Mouse (Mus musculus): ENCODE results near the gene Nbeal1. TPM values are rescaled to one million over a fixed set of nuclear protein-coding genes. Genes with fewer than 3 reads are reported as not detected.
A peak's percentile ranks its signal among the peaks of the same experiment; 100 is the strongest.

Nbeal1 gene
- total and polyA plus RNA-seq, 2 experiments from 2014 or later, result 6.5 to 19.8 TPM

DNA sequence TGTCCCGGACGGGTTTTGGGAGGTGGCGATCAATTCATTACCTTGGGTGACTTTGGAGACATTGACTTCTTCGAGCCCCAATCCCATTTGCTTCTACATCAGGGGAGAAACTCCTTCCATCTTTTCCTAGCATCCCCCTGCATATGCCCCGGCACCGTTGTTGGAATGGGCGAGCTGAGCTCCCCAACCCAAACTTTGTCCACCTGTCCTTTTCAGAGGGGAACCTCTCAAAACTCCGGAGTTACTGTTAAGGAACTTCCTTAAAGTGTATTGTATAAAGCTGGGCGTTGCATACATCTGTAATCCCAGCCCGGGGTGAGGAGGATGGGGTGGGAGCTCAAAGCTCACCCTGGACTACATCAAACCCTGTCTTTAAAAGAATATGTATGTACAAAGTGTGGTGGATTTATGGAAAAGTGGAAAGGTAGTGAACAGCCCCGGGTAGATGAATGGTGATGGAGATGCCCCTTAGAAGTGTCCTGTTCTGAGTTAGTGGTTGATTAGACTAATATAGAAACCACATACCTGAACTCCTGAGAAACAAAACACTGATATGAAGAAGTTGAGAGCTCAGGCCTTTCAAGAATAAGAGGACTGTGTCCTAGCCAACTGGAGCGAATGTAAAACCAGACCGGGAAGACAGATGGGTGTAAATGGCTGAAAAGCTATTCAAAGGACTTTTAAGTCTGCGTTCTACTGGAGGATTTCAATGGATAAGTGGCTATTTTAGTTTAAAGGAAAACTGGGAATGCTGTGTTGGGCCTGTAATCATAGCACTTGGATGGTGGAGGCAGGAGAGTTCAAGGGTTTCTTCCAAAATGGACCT is 163.4 kb downstream of the Nbeal1 start:
- WGBS, result 10% methylated on average over 14 of the region's 14 CpGs
- ATAC-seq (ENCODE audit: insufficient read depth, low read depth), result peak; percentile 1; the same call in 1 of the 2 replicates

DNA sequence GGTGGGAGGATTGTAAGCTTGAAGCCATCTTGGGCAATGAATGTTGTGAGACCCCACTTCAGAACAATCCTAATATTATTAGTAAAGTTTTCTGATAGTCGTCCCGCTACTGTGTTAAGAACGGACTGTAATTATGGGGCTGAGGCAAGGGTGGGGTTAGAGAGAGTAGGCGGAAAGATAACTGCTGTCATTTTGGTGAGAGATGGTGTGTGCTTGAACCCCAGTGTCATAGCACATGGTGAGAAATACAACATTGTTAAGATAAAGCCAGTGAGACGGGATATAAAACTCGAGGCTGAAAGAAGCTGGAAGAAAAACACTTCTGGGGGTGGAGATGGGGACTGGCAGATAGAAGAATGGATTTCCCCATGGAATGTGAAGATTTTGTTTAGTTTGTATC is 164.3 kb downstream of the Nbeal1 start:
- H3K4me2 ChIP-seq (ENCODE audit: low read depth, low read length), result no peak overlapping the region
- DNase-seq (ENCODE audit: low spot score) (no peak), ATAC-seq (ENCODE audit: insufficient read depth, low read depth) (no peak)
- H3K36me3 ChIP-seq (replicated peaks; ENCODE audit: control insufficient read depth, insufficient read depth, low read length), result peaks cover 3% of the 10 kb centered on the region; the same call in 1 of the 2 replicates
- peaks cover 6% of the 10 kb centered on the region; the same call in 1 of the 2 replicates for H3K4me1 ChIP-seq (ENCODE audit: control insufficient read depth, insufficient read depth)
- H3K27me3 ChIP-seq (ENCODE audit: control insufficient read depth, insufficient read depth, low read length), result no peaks in the 10 kb centered on the region
- H3K27ac ChIP-seq (ENCODE audit: low read depth), result no peak overlapping the region
- no peak overlapping the region for H3K4me3 ChIP-seq (ENCODE audit: low read depth, low read length)
- H3K9ac ChIP-seq (replicated peaks; ENCODE audit: low read depth, low read length), result no peak overlapping the region
- TF ChIP-seq CTCF (IDR thresholded peaks at IDR 0.05; ENCODE audit: low read depth) (no peak), EP300 (IDR thresholded peaks at IDR 0.05; ENCODE audit: low read depth) (no peak)
- WGBS, result 57% methylated on average over 6 of the region's 6 CpGs
- H3K9me3 ChIP-seq (replicated peaks; ENCODE audit: control insufficient read depth, low read length), result peaks cover 6% of the 10 kb centered on the region

More for the DNA sequence above, 163.4 kb downstream of the Nbeal1 start:
- TF ChIP-seq CTCF (IDR thresholded peaks at IDR 0.05; ENCODE audit: low read depth) (no peak), EP300 (IDR thresholded peaks at IDR 0.05; ENCODE audit: low read depth) (no peak)
- no peaks in the 10 kb centered on the region for H3K9me3 ChIP-seq (replicated peaks; ENCODE audit: control insufficient read depth, low read length)
- H3K4me3 ChIP-seq (ENCODE audit: low read depth, low read length), result peak overlapping the region; percentile 61
- peaks cover 6% of the 10 kb centered on the region; the same call in 1 of the 2 replicates for H3K4me1 ChIP-seq (ENCODE audit: control insufficient read depth, insufficient read depth)
- peak overlapping the region; percentile 89 for H3K27ac ChIP-seq (ENCODE audit: low read depth)
- peak overlapping the region; percentile 56 for H3K9ac ChIP-seq (replicated peaks; ENCODE audit: low read depth, low read length)
- DNase-seq (ENCODE audit: low spot score), result no peak
- no peaks in the 10 kb centered on the region for H3K27me3 ChIP-seq (ENCODE audit: control insufficient read depth, insufficient read depth, low read length)
- H3K4me2 ChIP-seq (ENCODE audit: low read depth, low read length), result peak overlapping the region; percentile 69
- H3K36me3 ChIP-seq (replicated peaks; ENCODE audit: control insufficient read depth, insufficient read depth, low read length), result peaks cover 1% of the 10 kb centered on the region; the same call in 1 of the 2 replicates

DNA sequence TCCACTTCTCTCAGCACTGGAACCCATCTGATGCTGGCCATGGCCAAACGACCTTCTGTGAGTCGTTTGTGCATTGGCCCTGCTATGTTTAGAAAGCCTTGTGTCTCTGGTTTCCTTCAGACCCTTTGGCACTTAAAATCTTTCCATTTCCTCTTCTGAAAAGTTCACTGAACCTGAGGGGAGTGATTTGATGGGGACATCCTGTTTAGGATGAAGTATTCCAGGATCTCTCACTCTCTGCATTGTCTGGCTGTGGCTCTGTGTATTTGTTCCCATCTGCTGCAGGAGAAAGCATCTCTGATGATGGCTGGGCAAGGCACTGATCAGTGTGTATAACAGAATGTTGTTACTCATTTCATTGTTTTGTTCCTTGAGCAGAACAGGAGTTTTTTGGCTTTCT is 165.3 kb downstream of the Nbeal1 start:
- H3K36me3 ChIP-seq (replicated peaks; ENCODE audit: control insufficient read depth, insufficient read depth, low read length), result peaks cover 8% of the 10 kb centered on the region; the same call in 1 of the 2 replicates
- H3K27ac ChIP-seq (ENCODE audit: low read depth), result peak overlapping the region; percentile 38; the same call in 1 of the 2 replicates
- H3K9me3 ChIP-seq (replicated peaks; ENCODE audit: control insufficient read depth, low read length), result peaks cover 6% of the 10 kb centered on the region
- DNase-seq (ENCODE audit: low spot score) (peak; percentile 58), ATAC-seq (ENCODE audit: insufficient read depth, low read depth) (no peak)
- TF ChIP-seq CTCF (IDR thresholded peaks at IDR 0.05; ENCODE audit: low read depth) (no peak), EP300 (IDR thresholded peaks at IDR 0.05; ENCODE audit: low read depth) (no peak)
- H3K4me2 ChIP-seq (ENCODE audit: low read depth, low read length), result no peak overlapping the region
- H3K27me3 ChIP-seq (ENCODE audit: control insufficient read depth, insufficient read depth, low read length), result no peaks in the 10 kb centered on the region
- no peak overlapping the region for H3K9ac ChIP-seq (replicated peaks; ENCODE audit: low read depth, low read length)
- WGBS, result 11% methylated on average over 2 of the region's 2 CpGs
- H3K4me3 ChIP-seq (ENCODE audit: low read depth, low read length), result no peak overlapping the region
- peaks cover 6% of the 10 kb centered on the region; the same call in 1 of the 2 replicates for H3K4me1 ChIP-seq (ENCODE audit: control insufficient read depth, insufficient read depth)

DNA sequence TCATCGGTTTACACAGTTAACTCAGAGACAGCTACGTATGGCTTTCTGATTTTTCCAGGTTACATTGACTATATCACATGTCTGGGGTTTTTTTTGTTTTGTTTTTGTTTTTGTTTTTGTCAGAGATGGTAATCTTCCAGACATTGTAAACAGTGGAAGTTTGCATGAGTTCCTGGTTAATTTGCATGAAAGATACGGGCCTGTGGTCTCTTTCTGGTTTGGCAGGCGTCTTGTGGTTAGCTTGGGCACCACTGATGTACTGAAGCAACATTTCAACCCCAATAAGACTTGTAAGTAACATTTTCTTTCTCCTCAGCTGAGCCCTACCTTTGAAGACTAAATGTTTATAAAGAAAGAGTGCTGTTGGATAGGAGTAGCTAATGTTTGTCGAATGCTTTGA is 172.4 kb downstream of the Nbeal1 start:
- Histone ChIP-seq H3K4me3 (ENCODE audit: low read depth, low read length) (no peak overlapping the region), H3K4me1 (ENCODE audit: control insufficient read depth, insufficient read depth) (no peaks in the 10 kb centered on the region), H3K9me3 (replicated peaks; ENCODE audit: control insufficient read depth, low read length) (peaks cover 6% of the 10 kb centered on the region), H3K27ac (ENCODE audit: low read depth) (no peak overlapping the region), H3K27me3 (ENCODE audit: control insufficient read depth, insufficient read depth, low read length) (no peaks in the 10 kb centered on the region), H3K9ac (replicated peaks; ENCODE audit: low read depth, low read length) (no peak overlapping the region), H3K36me3 (replicated peaks; ENCODE audit: control insufficient read depth, insufficient read depth, low read length) (peaks cover 19% of the 10 kb centered on the region), H3K4me2 (ENCODE audit: low read depth, low read length) (no peak overlapping the region)
- 94% methylated on average over 5 of the region's 5 CpGs for WGBS
- no peak for TF ChIP-seq CTCF (IDR thresholded peaks at IDR 0.05; ENCODE audit: low read depth)
- no peak for TF ChIP-seq EP300 (IDR thresholded peaks at IDR 0.05; ENCODE audit: low read depth)
- ATAC-seq (ENCODE audit: insufficient read depth, low read depth) (no peak), DNase-seq (ENCODE audit: low spot score) (no peak)

DNA sequence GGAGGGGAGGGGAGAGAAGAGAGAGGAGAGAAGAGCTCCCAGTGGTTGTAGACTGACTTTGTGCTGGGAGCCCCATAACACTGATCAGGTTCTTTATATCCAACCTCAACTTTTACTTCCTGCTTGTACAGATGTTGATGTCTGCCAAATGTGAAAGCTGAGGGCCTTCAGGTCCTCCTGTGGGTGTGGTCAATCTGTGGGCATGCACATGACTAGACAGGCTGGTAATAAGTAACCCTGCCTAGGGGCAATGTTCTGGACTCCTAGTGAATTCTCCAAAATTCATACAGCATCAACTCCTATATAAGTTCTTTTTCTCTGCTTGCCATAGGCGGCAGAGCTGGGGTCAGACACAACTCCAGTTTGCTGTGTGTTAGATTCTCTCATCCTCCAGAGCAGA is 181.2 kb downstream of the Nbeal1 start:
- Histone ChIP-seq H3K9me3 (replicated peaks; ENCODE audit: control insufficient read depth, low read length) (no peaks in the 10 kb centered on the region), H3K4me2 (ENCODE audit: low read depth, low read length) (no peak overlapping the region), H3K9ac (replicated peaks; ENCODE audit: low read depth, low read length) (no peak overlapping the region), H3K36me3 (replicated peaks; ENCODE audit: control insufficient read depth, insufficient read depth, low read length) (peaks cover 28% of the 10 kb centered on the region), H3K27ac (ENCODE audit: low read depth) (no peak overlapping the region), H3K4me1 (ENCODE audit: control insufficient read depth, insufficient read depth) (no peaks in the 10 kb centered on the region), H3K27me3 (ENCODE audit: control insufficient read depth, insufficient read depth, low read length) (no peaks in the 10 kb centered on the region), H3K4me3 (ENCODE audit: low read depth, low read length) (no peak overlapping the region)
- TF ChIP-seq EP300 (IDR thresholded peaks at IDR 0.05; ENCODE audit: low read depth) (no peak), CTCF (IDR thresholded peaks at IDR 0.05; ENCODE audit: low read depth) (no peak)
- ATAC-seq (ENCODE audit: insufficient read depth, low read depth) (no peak), DNase-seq (ENCODE audit: low spot score) (no peak)
- 100% methylated on average over 1 of the region's 1 CpGs for WGBS

Data from heart, postnatal 0 days (tissue).